Mouse (Mus musculus): ENCODE data around the gene Fam135a. TPM values are rescaled to one million over a fixed set of nuclear protein-coding genes. Genes with fewer than 3 reads are reported as not detected.

The Fam135a gene
- total RNA-seq, 2 experiments from 2014 or later, result 27.1 to 31.0 TPM

GRCm38 (mm10) chr1:24074396-24074795 is 25.7 kb downstream of the Fam135a start:
- intact Hi-C loops (cut with DNase I), result no loop called here

GRCm38 (mm10) chr1:24073386-24074248 is 26.5 kb downstream of the Fam135a start:
- DNase-seq (ENCODE audit: low spot score in 2 of 2), result no peak
- intact Hi-C loops (cut with DNase I), result no loop called here

More at GRCm38 (mm10) chr1:24074396-24074795, 25.7 kb downstream of the Fam135a start:
- peak in 1 of 2 experiments; percentile 63 for DNase-seq (ENCODE audit: low spot score in 2 of 2)

- DNase-seq (ENCODE audit: low spot score in 2 of 2), result no peak
- intact Hi-C loops (cut with DNase I), result no loop called here
These were observed 31.3 kb downstream of the Fam135a start for GRCm38 (mm10) chr1:24068830-24069229.

- intact Hi-C loops (cut with DNase I), result no loop called here
- no peak for DNase-seq (ENCODE audit: low spot score in 2 of 2)
These were observed 33.4 kb downstream of the Fam135a start for GRCm38 (mm10) chr1:24066706-24067105.

- intact Hi-C loops (cut with DNase I), result no loop called here
- DNase-seq (ENCODE audit: low spot score in 2 of 2), result no peak
These were observed 44.4 kb downstream of the Fam135a start for GRCm38 (mm10) chr1:24055706-24056105.

- no peak for DNase-seq (ENCODE audit: low spot score in 2 of 2)
- intact Hi-C loops (cut with DNase I), result no loop called here
These were observed 53.2 kb downstream of the Fam135a start for GRCm38 (mm10) chr1:24046730-24047510.

GRCm38 (mm10) chr1:24045627-24046026 is 54.5 kb downstream of the Fam135a start:
- intact Hi-C loops (cut with DNase I), result no loop called here

GRCm38 (mm10) chr1:24043007-24043406 is 57.1 kb downstream of the Fam135a start:
- no peak for DNase-seq (ENCODE audit: low spot score in 2 of 2)
- intact Hi-C loops (cut with DNase I), result no loop called here

More at GRCm38 (mm10) chr1:24045627-24046026, 54.5 kb downstream of the Fam135a start:
- no peak for DNase-seq (ENCODE audit: low spot score in 2 of 2)

- intact Hi-C loops (cut with DNase I), result loop anchor here (5.0 kb wide), 2 partner anchors 272 to 327 kb away; partner anchors contain the start of gene B3gat2
- DNase-seq (ENCODE audit: low spot score in 2 of 2), result peak; percentile 7 to 47
These were observed 66.2 kb downstream of the Fam135a start for GRCm38 (mm10) chr1:24033759-24034423.

- intact Hi-C loops (cut with DNase I), result no loop called here
- DNase-seq (ENCODE audit: low spot score in 2 of 2), result no peak
These were observed 89.3 kb downstream of the Fam135a start for GRCm38 (mm10) chr1:24010821-24011220.

- no peak for DNase-seq (ENCODE audit: low spot score in 2 of 2)
- intact Hi-C loops (cut with DNase I), result no loop called here
These were observed 90.1 kb downstream of the Fam135a start for GRCm38 (mm10) chr1:24010016-24010415.

GRCm38 (mm10) chr1:24007621-24008020 is 92.5 kb downstream of the Fam135a start:
- DNase-seq (ENCODE audit: low spot score in 2 of 2), result no peak
- intact Hi-C loops (cut with DNase I), result loop anchor here (5.0 kb wide), 2 partner anchors 85 to 175 kb away; partner anchors contain the start of gene Smap1

- DNase-seq (ENCODE audit: low spot score in 2 of 2), result peak; percentile 92 to 93
- intact Hi-C loops (cut with DNase I), result loop anchor here (5.0 kb wide), 2 partner anchors 83 to 173 kb away; partner anchors contain the start of gene Smap1
These were observed 94.9 kb downstream of the Fam135a start, which contains the start of gene Sdhaf4 for GRCm38 (mm10) chr1:24005070-24005804. Gene Sdhaf4 (minus strand): TSS chr1:24005656.

GRCm38 (mm10) chr1:23999318-23999717 is 100.8 kb downstream of the Fam135a start:
- intact Hi-C loops (cut with DNase I), result no loop called here
- no peak for DNase-seq (ENCODE audit: low spot score in 2 of 2)

- no peak for DNase-seq (ENCODE audit: low spot score in 2 of 2)
- intact Hi-C loops (cut with DNase I), result no loop called here
These were observed 101.3 kb downstream of the Fam135a start for GRCm38 (mm10) chr1:23998866-23999265.

- intact Hi-C loops (cut with DNase I), result no loop called here
- DNase-seq (ENCODE audit: low spot score in 2 of 2), result no peak
These were observed 101.9 kb downstream of the Fam135a start for GRCm38 (mm10) chr1:23998120-23998810.

- no peak for DNase-seq (ENCODE audit: low spot score in 2 of 2)
These were observed 102.6 kb downstream of the Fam135a start for GRCm38 (mm10) chr1:23997493-23997892.

GRCm38 (mm10) chr1:23995420-23995819 is 104.7 kb downstream of the Fam135a start:
- DNase-seq (ENCODE audit: low spot score in 2 of 2), result no peak
- intact Hi-C loops (cut with DNase I), result no loop called here

More at GRCm38 (mm10) chr1:23997493-23997892, 102.6 kb downstream of the Fam135a start:
- intact Hi-C loops (cut with DNase I), result no loop called here

All from left cerebral cortex, postnatal 25 days (tissue).